Mouse (Mus musculus) neural tube, embryonic 14.5 days (tissue): ENCODE measurements around the gene Kif18a. TPM values are rescaled to one million over a fixed set of nuclear protein-coding genes. Genes with fewer than 3 reads are reported as not detected.

Source experiments
- ATAC-seq: fragments of 200-750 bp; cut with Nextera tagmentation; 2 replicates; pipeline ENCODE4 v1.8.0; 2017; ENCODE audit warnings: low read depth, mild to moderate bottlenecking, moderate TSS enrichment, moderate library complexity
- H3K27ac ChIP-seq: fragments of 300-500 bp; sonication (generic); 2 replicates; pipeline ENCODE4 v1.5.1; 2014; ENCODE audit warnings: low read depth, mild to moderate bottlenecking, control low read depth, low read length, moderate library complexity, mixed read lengths
- H3K27me3 ChIP-seq: fragments of 300-500 bp; sonication (generic); 2 replicates; pipeline ENCODE4 v1.6.1; 2014; ENCODE audit warnings: low read length; ENCODE audit not compliant: control insufficient read depth, insufficient read depth
- H3K36me3 ChIP-seq: fragments of 300-500 bp; sonication (generic); 2 replicates; pipeline ENCODE4 v1.6.1; 2014; ENCODE audit warnings: low read length, mixed read lengths; ENCODE audit not compliant: control insufficient read depth, insufficient read depth
- H3K4me1 ChIP-seq: fragments of 300-500 bp; sonication (generic); 2 replicates; pipeline ENCODE4 v1.6.1; 2014; ENCODE audit warnings: low read length; ENCODE audit not compliant: control insufficient read depth, insufficient read depth
- H3K4me2 ChIP-seq: fragments of 300-500 bp; sonication (generic); 2 replicates; pipeline ENCODE4 v1.6.1; 2014; ENCODE audit warnings: mild to moderate bottlenecking, low read depth, low read length, control low read depth
- H3K4me3 ChIP-seq: fragments of 300-500 bp; sonication (generic); 2 replicates; pipeline ENCODE4 v1.5.1; 2014; ENCODE audit warnings: low read depth, low read length, control low read depth, mixed read lengths
- H3K9ac ChIP-seq: fragments of 300-500 bp; sonication (generic); replicated peaks from 2 replicates; pipeline ENCODE4 v1.6.1; 2014; ENCODE audit warnings: low read depth, mild to moderate bottlenecking, control low read depth, low read length, mixed read lengths
- H3K9me3 ChIP-seq: fragments of 300-500 bp; sonication (generic); 2 replicates; pipeline ENCODE4 v1.6.1; 2016; ENCODE audit warnings: low read length; ENCODE audit not compliant: control insufficient read depth
- WGBS: fragments of 180-500 bp; shearing (Covaris S2); extraction: QIAGEN DNeasy Blood & Tissue Kit; methylation state at CpG from one replicate; pipeline ENCODE4 v1.1.7; 2014; 5-methylcytosine and 5-hydroxymethylcytosine counted together
- polyA plus RNA-seq: library from polyadenylated mRNA; unstranded; fragments of >200 nt; fragmentation: Nextera tagmentation; extraction: Ambion mirVana; gene quantifications from 2 replicates; pipeline ENCODE4 v1.2.1, GENCODE M21; 2014

Gene Kif18a
- polyA plus RNA-seq, 1 experiment from 2014 or later, result 3.4 TPM

- H3K36me3 ChIP-seq, result no peaks in the 10 kb centered on the region
- H3K27me3 ChIP-seq, result no peaks in the 10 kb centered on the region
- no peaks in the 10 kb centered on the region for H3K4me1 ChIP-seq
- ATAC-seq, result no peak
- no peak overlapping the region for H3K4me3 ChIP-seq
- no peak overlapping the region for H3K4me2 ChIP-seq
- no peak overlapping the region for H3K9ac ChIP-seq
- no peak overlapping the region for H3K27ac ChIP-seq
- H3K9me3 ChIP-seq, result no peaks in the 10 kb centered on the region
- 94% methylated on average over 1 of the region's 1 CpGs for WGBS
Observed at GRCm38 (mm10) chr2:109335765-109336164, 55.2 kb downstream of the Kif18a start.

DNA sequence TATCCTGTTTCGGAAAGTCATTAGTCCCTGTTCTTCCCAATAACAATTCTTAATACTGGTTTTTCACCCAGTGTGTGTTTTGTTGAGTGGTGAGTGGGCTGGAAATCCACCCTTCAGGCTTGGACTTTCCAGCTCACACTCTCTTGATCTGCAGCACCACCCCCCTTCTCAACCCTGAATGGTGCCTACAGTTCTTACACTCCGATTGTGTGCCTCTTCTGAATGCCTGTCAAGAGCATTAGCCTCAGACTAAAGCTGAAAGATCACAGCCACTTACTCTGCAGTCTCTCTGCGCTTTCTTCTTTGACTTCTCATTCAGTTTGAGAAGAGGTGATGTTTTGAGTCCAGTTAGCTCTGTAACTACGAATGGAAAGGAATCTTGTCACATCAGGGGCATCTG, 64.8 kb downstream of the Kif18a start:
- H3K9me3 ChIP-seq, result no peaks in the 10 kb centered on the region
- no peaks in the 10 kb centered on the region for H3K36me3 ChIP-seq
- H3K27ac ChIP-seq, result no peak overlapping the region
- no peak overlapping the region for H3K4me2 ChIP-seq
- no peaks in the 10 kb centered on the region for H3K4me1 ChIP-seq
- ATAC-seq, result no peak
- no peaks in the 10 kb centered on the region for H3K27me3 ChIP-seq
- 85% methylated on average over 4 of the region's 4 CpGs for WGBS
- no peak overlapping the region for H3K4me3 ChIP-seq
- H3K9ac ChIP-seq, result no peak overlapping the region

- 86% methylated on average over 4 of the region's 4 CpGs for WGBS
Observed at GRCm38 (mm10) chr2:109348742-109349141, 68.2 kb downstream of the Kif18a start.

DNA sequence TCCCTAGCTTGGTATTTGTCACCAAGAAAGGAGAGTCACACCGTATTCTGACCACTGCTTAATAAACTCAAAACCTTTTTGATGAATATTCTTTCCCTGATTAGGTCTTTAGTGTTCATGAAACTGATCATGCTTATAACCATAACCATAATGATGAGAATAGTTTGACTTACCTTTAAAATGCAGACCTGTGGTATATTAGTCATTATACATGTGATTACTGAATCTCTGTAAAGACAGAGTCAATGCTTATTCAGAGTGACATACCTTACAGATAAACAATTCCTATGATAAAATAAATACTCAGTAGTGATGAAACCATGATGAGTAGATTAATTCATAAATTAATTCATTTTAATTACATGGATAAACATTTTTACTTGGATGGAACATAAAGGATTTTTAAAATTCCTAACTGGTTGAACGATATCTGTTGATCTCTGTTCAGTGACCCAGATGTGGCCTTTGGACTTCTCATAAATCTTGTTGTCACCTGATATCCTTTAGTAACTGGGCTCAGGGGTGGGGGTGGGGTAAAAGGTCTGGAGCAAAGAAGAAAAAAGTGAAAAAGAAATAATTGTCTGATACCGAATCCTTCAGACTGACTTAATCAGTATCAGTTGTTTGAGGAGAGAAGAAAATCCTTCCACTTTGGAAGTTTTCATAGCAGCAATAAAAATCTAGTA, 78.1 kb downstream of the Kif18a start:
- H3K4me1 ChIP-seq, result no peaks in the 10 kb centered on the region
- H3K9me3 ChIP-seq, result no peaks in the 10 kb centered on the region
- no peak overlapping the region for H3K4me2 ChIP-seq
- ATAC-seq, result no peak
- no peak overlapping the region for H3K4me3 ChIP-seq
- H3K27me3 ChIP-seq, result no peaks in the 10 kb centered on the region
- H3K27ac ChIP-seq, result no peak overlapping the region
- WGBS, result 69% methylated on average over 3 of the region's 3 CpGs
- no peak overlapping the region for H3K9ac ChIP-seq
- no peaks in the 10 kb centered on the region for H3K36me3 ChIP-seq

More at GRCm38 (mm10) chr2:109348742-109349141, 68.2 kb downstream of the Kif18a start:
- no peak for ATAC-seq
- Histone ChIP-seq H3K27ac (no peak overlapping the region), H3K36me3 (no peaks in the 10 kb centered on the region), H3K9ac (no peak overlapping the region), H3K4me3 (no peak overlapping the region), H3K9me3 (no peaks in the 10 kb centered on the region), H3K27me3 (no peaks in the 10 kb centered on the region), H3K4me1 (no peaks in the 10 kb centered on the region), H3K4me2 (no peak overlapping the region)

DNA sequence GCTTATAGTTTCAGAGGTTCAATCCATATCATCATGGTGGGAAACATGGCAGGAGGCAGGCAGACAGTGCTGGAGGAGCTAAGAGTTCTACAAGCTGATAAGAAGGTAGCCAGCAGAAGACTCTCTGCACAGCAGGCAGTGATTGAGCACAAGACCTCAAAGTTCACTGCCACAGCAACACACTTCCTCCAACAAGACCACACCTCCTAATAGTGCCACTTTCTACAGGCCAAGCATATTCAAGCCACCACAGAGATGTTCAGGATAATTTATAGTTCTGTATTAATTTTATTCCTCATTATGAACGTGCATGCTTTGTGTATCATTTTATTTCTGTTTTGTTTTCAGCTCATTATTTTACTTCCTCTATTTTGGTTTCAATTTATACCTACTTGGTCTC, 85.4 kb downstream of the Kif18a start:
- 79% methylated on average over 1 of the region's 1 CpGs for WGBS

GRCm38 (mm10) chr2:109374881-109375280, 94.3 kb downstream of the Kif18a start:
- no peak overlapping the region for H3K9ac ChIP-seq
- no peak overlapping the region for H3K4me3 ChIP-seq
- WGBS, result 42% methylated on average over 2 of the region's 2 CpGs
- H3K9me3 ChIP-seq, result no peaks in the 10 kb centered on the region
- no peaks in the 10 kb centered on the region for H3K4me1 ChIP-seq
- no peaks in the 10 kb centered on the region for H3K27me3 ChIP-seq
- H3K36me3 ChIP-seq, result no peaks in the 10 kb centered on the region
- no peak overlapping the region for H3K4me2 ChIP-seq
- no peak for ATAC-seq
- H3K27ac ChIP-seq, result no peak overlapping the region

More for the DNA sequence above, 85.4 kb downstream of the Kif18a start:
- Histone ChIP-seq H3K4me3 (no peak overlapping the region), H3K9me3 (no peaks in the 10 kb centered on the region), H3K4me2 (no peak overlapping the region), H3K4me1 (no peaks in the 10 kb centered on the region), H3K27ac (no peak overlapping the region), H3K9ac (no peak overlapping the region), H3K27me3 (no peaks in the 10 kb centered on the region), H3K36me3 (no peaks in the 10 kb centered on the region)
- no peak for ATAC-seq

DNA sequence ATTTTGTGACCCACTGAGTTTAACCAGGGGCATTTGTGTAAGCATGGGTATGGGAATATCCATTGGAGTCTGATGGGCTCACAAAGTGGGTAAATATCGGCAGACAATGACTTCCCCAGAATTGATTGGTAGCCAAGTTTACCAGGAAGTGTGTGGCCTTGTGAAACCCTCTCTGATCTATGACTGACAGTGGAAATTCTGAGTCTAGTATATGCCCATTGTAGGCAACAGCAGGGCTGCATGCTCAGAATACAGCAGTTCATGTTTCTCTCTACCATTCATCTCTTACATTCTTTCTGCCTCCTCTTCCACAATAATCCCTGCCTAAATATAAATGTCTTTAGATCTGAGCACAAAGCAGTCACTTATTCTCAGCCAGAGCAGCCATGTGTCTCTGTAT, 103.5 kb downstream of the Kif18a start:
- Histone ChIP-seq H3K27ac (no peak overlapping the region), H3K9me3 (no peaks in the 10 kb centered on the region), H3K27me3 (no peaks in the 10 kb centered on the region), H3K36me3 (no peaks in the 10 kb centered on the region), H3K9ac (no peak overlapping the region), H3K4me3 (no peak overlapping the region), H3K4me1 (no peaks in the 10 kb centered on the region), H3K4me2 (no peak overlapping the region)
- no peak for ATAC-seq
- 73% methylated on average over 1 of the region's 1 CpGs for WGBS

GRCm38 (mm10) chr2:109386211-109386610, 105.7 kb downstream of the Kif18a start:
- Histone ChIP-seq H3K9ac (no peak overlapping the region), H3K36me3 (no peaks in the 10 kb centered on the region), H3K27me3 (no peaks in the 10 kb centered on the region), H3K4me3 (no peak overlapping the region), H3K4me1 (no peaks in the 10 kb centered on the region), H3K27ac (no peak overlapping the region), H3K9me3 (no peaks in the 10 kb centered on the region), H3K4me2 (no peak overlapping the region)
- WGBS, result 15% methylated on average over 1 of the region's 1 CpGs
- ATAC-seq, result 0 out of 2 replicates have a peak, but pooled peaks have one; percentile 38

GRCm38 (mm10) chr2:109388733-109389132, 108.2 kb downstream of the Kif18a start:
- H3K9ac ChIP-seq, result no peak overlapping the region
- no peak overlapping the region for H3K4me3 ChIP-seq
- no peak for ATAC-seq
- no peaks in the 10 kb centered on the region for H3K4me1 ChIP-seq
- H3K4me2 ChIP-seq, result no peak overlapping the region
- no peaks in the 10 kb centered on the region for H3K9me3 ChIP-seq
- H3K36me3 ChIP-seq, result no peaks in the 10 kb centered on the region
- 82% methylated on average over 5 of the region's 5 CpGs for WGBS
- H3K27me3 ChIP-seq, result no peaks in the 10 kb centered on the region
- no peak overlapping the region for H3K27ac ChIP-seq
